In the genomic region with DNA sequence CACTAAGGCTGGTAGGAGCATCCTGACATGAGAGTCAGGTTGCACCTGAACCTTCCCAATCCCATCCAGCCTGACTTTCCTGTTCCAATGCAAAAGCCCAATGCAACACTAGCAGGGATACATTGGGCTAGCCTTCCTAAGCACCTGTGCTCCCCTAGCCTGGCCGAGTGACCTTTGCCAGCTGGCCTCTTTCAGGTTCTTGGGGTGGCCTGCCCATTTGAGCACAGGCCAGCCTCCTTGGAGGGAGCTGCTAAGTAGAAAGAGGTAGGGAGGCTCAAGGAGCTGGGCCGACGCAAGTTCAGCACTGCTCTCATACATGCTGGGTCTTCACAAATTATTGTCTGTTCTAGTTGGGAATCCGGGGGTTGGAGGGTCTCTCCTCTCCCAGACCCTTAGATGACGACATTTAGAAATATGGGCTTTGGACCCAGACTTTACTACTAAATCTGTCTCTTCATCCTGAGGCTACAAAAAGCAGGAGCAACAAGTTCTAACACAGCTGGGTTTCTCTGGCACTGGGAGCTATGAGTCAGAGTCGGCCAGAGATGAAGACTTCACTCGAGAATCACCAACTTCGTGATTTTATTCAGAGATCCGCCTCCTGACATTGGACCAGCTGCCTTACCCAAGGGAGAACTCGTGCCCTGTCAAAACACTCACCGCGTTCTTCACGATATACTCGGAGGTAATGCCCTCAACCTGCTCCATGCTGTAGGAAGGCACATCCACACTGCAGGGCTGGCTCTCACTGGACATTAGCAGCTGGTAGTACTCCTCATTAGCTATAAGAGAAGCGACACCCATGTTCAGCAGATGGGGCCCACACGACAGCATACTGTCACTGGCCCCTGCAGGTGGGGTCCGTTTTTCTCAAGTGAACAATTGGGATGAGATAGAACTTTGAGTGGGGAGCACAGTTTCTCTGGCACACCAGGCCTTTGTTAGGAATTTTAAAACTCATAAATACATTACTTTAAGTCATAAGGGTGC, we compare ENCODE assay signal across 11 mouse cellular contexts. TPM values are rescaled to one million over a fixed set of nuclear protein-coding genes. Genes with fewer than 3 reads are reported as not detected.
A peak's percentile ranks its signal among the peaks of the same experiment; 100 is the strongest.
DNase-seq lines count a peak whose midpoint lies in the region; ATAC-seq lines count a peak whose summit lies in the region.
"Had no signal": no experiment of that assay in that cellular context is flagged by ENCODE, and none has a peak within 500 bp of the region (broad histone marks: within the 10 kb centered on the region; RNA-seq: fewer than 3 reads in every experiment).

No protein-coding gene starts in this region.

- H3K9me3 ChIP-seq in kidney, embryonic 15.5 days (replicated peaks) = peaks cover 4% of the 10 kb centered on the region; the same call in 1 of the 2 replicates
- peaks cover 8% of the 10 kb centered on the region; the same call in 1 of the 2 replicates for H3K9me3 ChIP-seq in midbrain, embryonic 11.5 days (ENCODE audit: control insufficient read depth, low read length)
- peaks cover 10% of the 10 kb centered on the region for H3K9me3 ChIP-seq in midbrain, embryonic 10.5 days (replicated peaks)
- peaks cover 9% of the 10 kb centered on the region; the same call in 1 of the 2 replicates for H3K9me3 ChIP-seq in stomach, embryonic 16.5 days (replicated peaks; ENCODE audit: control insufficient read depth, low read length)
- H3K9me3 ChIP-seq in neural tube, embryonic 15.5 days (replicated peaks) = no peaks in the 10 kb centered on the region

- peaks cover 39% of the 10 kb centered on the region for H3K36me3 ChIP-seq in kidney, embryonic 15.5 days
- peaks cover 7% of the 10 kb centered on the region; the same call in 1 of the 2 replicates for H3K36me3 ChIP-seq in midbrain, embryonic 11.5 days (ENCODE audit: control insufficient read depth, insufficient read depth, low read length)
- peaks cover 32% of the 10 kb centered on the region for H3K36me3 ChIP-seq in midbrain, embryonic 10.5 days
- peaks cover 32% of the 10 kb centered on the region for H3K36me3 ChIP-seq in stomach, embryonic 16.5 days (ENCODE audit: control insufficient read depth, insufficient read depth, low read length)
- H3K36me3 ChIP-seq in neural tube, embryonic 15.5 days = peaks cover 70% of the 10 kb centered on the region

- peak overlapping the region; percentile 59 for H3K27ac ChIP-seq in kidney, embryonic 15.5 days
- H3K27ac ChIP-seq in midbrain, embryonic 11.5 days (ENCODE audit: low read depth, low read length) = no peak overlapping the region
- H3K27ac ChIP-seq in midbrain, embryonic 10.5 days (replicated peaks) = no peak overlapping the region
- peak overlapping the region; percentile 34 for H3K27ac ChIP-seq in stomach, embryonic 16.5 days (ENCODE audit: low read length)
- no peak overlapping the region for H3K27ac ChIP-seq in neural tube, embryonic 15.5 days (replicated peaks)
- H3K27ac ChIP-seq: hindbrain, embryonic 12.5 days had no signal

- H3K9ac ChIP-seq in kidney, embryonic 15.5 days = no peak overlapping the region
- no peak overlapping the region for H3K9ac ChIP-seq in midbrain, embryonic 11.5 days (ENCODE audit: low read length)
- H3K9ac ChIP-seq in stomach, embryonic 16.5 days (ENCODE audit: low read length) = no peak overlapping the region
- no peak overlapping the region for H3K9ac ChIP-seq in neural tube, embryonic 15.5 days (replicated peaks)
- H3K9ac ChIP-seq: hindbrain, embryonic 12.5 days had no signal

- 78% methylated on average over 17 of the region's 17 CpGs for WGBS in kidney, embryonic 15.5 days
- 92% methylated on average over 17 of the region's 17 CpGs for WGBS in midbrain, embryonic 11.5 days
- WGBS in midbrain, embryonic 10.5 days = 94% methylated on average over 17 of the region's 17 CpGs
- WGBS in stomach, embryonic 16.5 days = 81% methylated on average over 17 of the region's 17 CpGs
- WGBS in neural tube, embryonic 15.5 days = 91% methylated on average over 17 of the region's 17 CpGs

- no peak overlapping the region for H3K4me3 ChIP-seq in kidney, embryonic 15.5 days (replicated peaks)
- no peak overlapping the region for H3K4me3 ChIP-seq in midbrain, embryonic 11.5 days (ENCODE audit: low read depth, low read length)
- H3K4me3 ChIP-seq in midbrain, embryonic 10.5 days = no peak overlapping the region
- no peak overlapping the region for H3K4me3 ChIP-seq in stomach, embryonic 16.5 days (replicated peaks; ENCODE audit: low read length)
- no peak overlapping the region for H3K4me3 ChIP-seq in neural tube, embryonic 15.5 days (replicated peaks)
- H3K4me3 ChIP-seq: hindbrain, embryonic 12.5 days had no signal

- H3K4me2 ChIP-seq in kidney, embryonic 15.5 days = no peak overlapping the region
- no peak overlapping the region for H3K4me2 ChIP-seq in midbrain, embryonic 11.5 days
- no peak overlapping the region for H3K4me2 ChIP-seq in stomach, embryonic 16.5 days (ENCODE audit: low read depth, low read length)
- H3K4me2 ChIP-seq in neural tube, embryonic 15.5 days = no peak overlapping the region
- H3K4me2 ChIP-seq: hindbrain, embryonic 12.5 days had no signal

- H3K4me1 ChIP-seq in kidney, embryonic 15.5 days = peaks cover 30% of the 10 kb centered on the region
- no peaks in the 10 kb centered on the region for H3K4me1 ChIP-seq in midbrain, embryonic 11.5 days (ENCODE audit: control insufficient read depth, insufficient read depth, low read length)
- H3K4me1 ChIP-seq in midbrain, embryonic 10.5 days = peaks cover 11% of the 10 kb centered on the region
- H3K4me1 ChIP-seq in stomach, embryonic 16.5 days (ENCODE audit: control insufficient read depth, insufficient read depth, low read length) = peaks cover 4% of the 10 kb centered on the region; the same call in 1 of the 2 replicates
- H3K4me1 ChIP-seq in neural tube, embryonic 15.5 days = no peaks in the 10 kb centered on the region
- H3K4me1 ChIP-seq: hindbrain, embryonic 12.5 days had no signal

- H3K27me3 ChIP-seq in kidney, embryonic 15.5 days = no peaks in the 10 kb centered on the region
- H3K27me3 ChIP-seq in midbrain, embryonic 11.5 days (ENCODE audit: control insufficient read depth, insufficient read depth, low read length) = no peaks in the 10 kb centered on the region
- H3K27me3 ChIP-seq in midbrain, embryonic 10.5 days (ENCODE audit: low read depth, poor library complexity, severe bottlenecking) = no peaks in the 10 kb centered on the region
- no peaks in the 10 kb centered on the region for H3K27me3 ChIP-seq in stomach, embryonic 16.5 days (ENCODE audit: control insufficient read depth, insufficient read depth, low read length)
- H3K27me3 ChIP-seq in neural tube, embryonic 15.5 days (replicated peaks) = no peaks in the 10 kb centered on the region
- H3K27me3 ChIP-seq: hindbrain, embryonic 12.5 days had no signal

- no peak for DNase-seq in frontal cortex, postnatal 10 days (ENCODE audit: low spot score in 2 of 2)
- DNase-seq in kidney, postnatal 14 days = no peak
- peak; percentile 33 for DNase-seq in midbrain, embryonic 11.5 days (ENCODE audit: low spot score, missing footprints)
- no peak for DNase-seq in midbrain, embryonic 10.5 days (ENCODE audit: low spot score)
- DNase-seq: retina, postnatal 1 day had no signal

- peak; percentile 88 for ATAC-seq in frontal cortex, adult (ENCODE audit: low TSS enrichment)
- ATAC-seq in kidney, embryonic 15.5 days (replicated peaks; ENCODE audit: low FRiP score) = no peak
- ATAC-seq in midbrain, embryonic 11.5 days (ENCODE audit: low FRiP score) = no peak
- ATAC-seq in stomach, embryonic 16.5 days (ENCODE audit: insufficient read depth, low FRiP score) = no peak
- no peak for ATAC-seq in neural tube, embryonic 15.5 days (ENCODE audit: low FRiP score)
- ATAC-seq: forebrain, embryonic 16.5 days had no signal

RNA-seq across cellular contexts. Expression of a gene that starts 14.0 kb away (rescaled TPM):
- polyA plus RNA-seq in kidney, embryonic 15.5 days (2015; fragmentation: Nextera tagmentation; extraction: Ambion mirVana) = 2.9 and 3.6 TPM in 2 replicates
- polyA plus RNA-seq in midbrain, embryonic 11.5 days (2014; fragmentation: Nextera tagmentation; extraction: Ambion mirVana) = 1.5 and 1.6 TPM in 2 replicates
- polyA plus RNA-seq in midbrain, embryonic 10.5 days (2016; fragmentation: Nextera tagmentation; extraction: Ambion mirVana) = 2.5 and 4.0 TPM in 2 replicates
- 7.7 and 8.9 TPM in 2 replicates for polyA plus RNA-seq in stomach, embryonic 16.5 days (2015; fragmentation: Nextera tagmentation; extraction: Ambion mirVana)
- polyA plus RNA-seq in neural tube, embryonic 15.5 days (2015; fragmentation: Nextera tagmentation; extraction: Ambion mirVana) = 4.9 and 5.3 TPM in 2 replicates

RNA-seq across cellular contexts. Expression of a gene that starts 31.3 kb away (rescaled TPM):
- 67.4 and 70.0 TPM in 2 replicates for polyA plus RNA-seq in kidney, embryonic 15.5 days (2015; fragmentation: Nextera tagmentation; extraction: Ambion mirVana)
- 300 and 322 TPM in 2 replicates for polyA plus RNA-seq in midbrain, embryonic 11.5 days (2014; fragmentation: Nextera tagmentation; extraction: Ambion mirVana)
- polyA plus RNA-seq in midbrain, embryonic 10.5 days (2016; fragmentation: Nextera tagmentation; extraction: Ambion mirVana) = 213 and 329 TPM in 2 replicates
- polyA plus RNA-seq in stomach, embryonic 16.5 days (2015; fragmentation: Nextera tagmentation; extraction: Ambion mirVana) = 58.6 and 67.2 TPM in 2 replicates
- polyA plus RNA-seq in neural tube, embryonic 15.5 days (2015; fragmentation: Nextera tagmentation; extraction: Ambion mirVana) = 114 and 172 TPM in 2 replicates

RNA-seq across cellular contexts. Expression of a gene that starts 46.5 kb away (rescaled TPM):
- polyA plus RNA-seq in kidney, embryonic 15.5 days (2015; fragmentation: Nextera tagmentation; extraction: Ambion mirVana) = 132 and 141 TPM in 2 replicates
- polyA plus RNA-seq in midbrain, embryonic 11.5 days (2014; fragmentation: Nextera tagmentation; extraction: Ambion mirVana) = 163 and 169 TPM in 2 replicates
- polyA plus RNA-seq in midbrain, embryonic 10.5 days (2016; fragmentation: Nextera tagmentation; extraction: Ambion mirVana) = 173 and 177 TPM in 2 replicates
- polyA plus RNA-seq in stomach, embryonic 16.5 days (2015; fragmentation: Nextera tagmentation; extraction: Ambion mirVana) = 113 and 115 TPM in 2 replicates
- polyA plus RNA-seq in neural tube, embryonic 15.5 days (2015; fragmentation: Nextera tagmentation; extraction: Ambion mirVana) = 144 and 149 TPM in 2 replicates

RNA-seq across cellular contexts. Expression of a gene that starts 49.3 kb away (rescaled TPM):
- polyA plus RNA-seq in kidney, embryonic 15.5 days (2015; fragmentation: Nextera tagmentation; extraction: Ambion mirVana) = 10.1 and 11.8 TPM in 2 replicates
- 6.0 and 7.3 TPM in 2 replicates for polyA plus RNA-seq in midbrain, embryonic 11.5 days (2014; fragmentation: Nextera tagmentation; extraction: Ambion mirVana)
- polyA plus RNA-seq in midbrain, embryonic 10.5 days (2016; fragmentation: Nextera tagmentation; extraction: Ambion mirVana) = 10.5 and 12.9 TPM in 2 replicates
- 7.3 and 7.9 TPM in 2 replicates for polyA plus RNA-seq in stomach, embryonic 16.5 days (2015; fragmentation: Nextera tagmentation; extraction: Ambion mirVana)
- 10.0 and 10.3 TPM in 2 replicates for polyA plus RNA-seq in neural tube, embryonic 15.5 days (2015; fragmentation: Nextera tagmentation; extraction: Ambion mirVana)

Comparison
In these comparisons a context has a peak if more than half of its experiments do, and no peak if none do; other contexts are left out.
1. H3K27ac ChIP-seq: peak in kidney, embryonic 15.5 days (single experiment) and stomach, embryonic 16.5 days (single experiment); none in midbrain, embryonic 11.5 days (single experiment), midbrain, embryonic 10.5 days (single experiment) and neural tube, embryonic 15.5 days (single experiment).